Mouse (Mus musculus): ENCODE results near the gene Lifr. TPM values are rescaled to one million over a fixed set of nuclear protein-coding genes. Genes with fewer than 3 reads are reported as not detected.

The Lifr gene
- 24.1 and 29.3 TPM in 2 replicates for polyA plus RNA-seq (2014; fragmentation: Nextera tagmentation; extraction: Ambion mirVana)

GRCm38 (mm10) chr15:7090211-7090765, at the start of gene Lifr:
Gene Lifr (plus strand): TSS chr15:7090614.
- Histone ChIP-seq H3K4me1 (replicated peaks; ENCODE audit: control insufficient read depth, insufficient read depth, low read length) (peaks cover 10% of the 10 kb centered on the region; the same call in 1 of the 2 replicates), H3K36me3 (ENCODE audit: control insufficient read depth, insufficient read depth, low read length) (no peaks in the 10 kb centered on the region), H3K9me3 (ENCODE audit: control insufficient read depth, low read length) (no peaks in the 10 kb centered on the region), H3K4me3 (ENCODE audit: low read depth, low read length) (no peak within 1 kb of the TSS), H3K27ac (ENCODE audit: low read depth) (no peak within 1 kb of the TSS), H3K4me2 (ENCODE audit: low read length) (no peak within 1 kb of the TSS), H3K27me3 (replicated peaks; ENCODE audit: control insufficient read depth, insufficient read depth, low read length) (no peaks in the 10 kb centered on the region), H3K9ac (ENCODE audit: low read length) (no peak within 1 kb of the TSS)
- ATAC-seq (replicated peaks; ENCODE audit: low FRiP score, low TSS enrichment, low read depth) = no peak
- no peak for DNase-seq (ENCODE audit: low spot score)
- WGBS = 73% methylated on average over 8 of the region's 8 CpGs

DNA sequence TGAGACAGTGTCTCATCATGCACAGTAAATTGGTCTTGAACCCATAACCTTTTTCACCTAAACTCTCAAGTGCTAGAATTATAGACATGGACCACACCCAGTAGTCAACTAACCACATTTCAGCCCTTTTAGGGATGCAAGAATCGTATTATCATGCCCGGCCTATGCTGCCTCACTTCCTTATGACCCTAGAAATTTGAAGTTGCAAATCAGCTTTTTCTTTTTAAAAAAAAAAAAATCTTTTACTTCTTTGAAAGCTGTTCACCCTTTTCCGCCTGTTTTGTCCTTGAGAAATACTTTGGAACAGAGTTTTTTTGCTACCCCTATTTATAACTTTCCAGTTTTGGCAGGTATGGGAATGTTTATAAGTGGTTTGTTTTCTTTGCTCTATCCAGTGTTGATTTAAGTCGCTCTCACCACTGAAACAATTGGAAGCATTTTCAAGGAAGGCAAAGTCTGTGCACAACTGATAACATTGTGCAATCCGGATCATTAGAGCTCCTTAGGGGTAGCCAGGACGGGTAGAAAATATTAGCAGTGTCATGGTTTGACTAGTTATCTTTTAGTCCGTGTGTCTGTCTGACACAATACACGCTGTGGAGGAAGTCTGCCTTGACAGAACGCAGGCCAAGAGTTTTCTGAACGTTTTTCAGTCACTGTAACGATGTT, 46.2 kb upstream of the Lifr start:
- Histone ChIP-seq H3K9ac (ENCODE audit: low read length) (no peak overlapping the region), H3K9me3 (ENCODE audit: control insufficient read depth, low read length) (no peaks in the 10 kb centered on the region), H3K4me2 (ENCODE audit: low read length) (no peak overlapping the region), H3K27me3 (replicated peaks; ENCODE audit: control insufficient read depth, insufficient read depth, low read length) (no peaks in the 10 kb centered on the region), H3K36me3 (ENCODE audit: control insufficient read depth, insufficient read depth, low read length) (no peaks in the 10 kb centered on the region), H3K4me1 (replicated peaks; ENCODE audit: control insufficient read depth, insufficient read depth, low read length) (no peaks in the 10 kb centered on the region), H3K4me3 (ENCODE audit: low read depth, low read length) (no peak overlapping the region), H3K27ac (ENCODE audit: low read depth) (no peak overlapping the region)
- WGBS = 44% methylated on average over 11 of the region's 11 CpGs
- DNase-seq (ENCODE audit: low spot score) = no peak
- no peak for ATAC-seq (replicated peaks; ENCODE audit: low FRiP score, low TSS enrichment, low read depth)

DNA sequence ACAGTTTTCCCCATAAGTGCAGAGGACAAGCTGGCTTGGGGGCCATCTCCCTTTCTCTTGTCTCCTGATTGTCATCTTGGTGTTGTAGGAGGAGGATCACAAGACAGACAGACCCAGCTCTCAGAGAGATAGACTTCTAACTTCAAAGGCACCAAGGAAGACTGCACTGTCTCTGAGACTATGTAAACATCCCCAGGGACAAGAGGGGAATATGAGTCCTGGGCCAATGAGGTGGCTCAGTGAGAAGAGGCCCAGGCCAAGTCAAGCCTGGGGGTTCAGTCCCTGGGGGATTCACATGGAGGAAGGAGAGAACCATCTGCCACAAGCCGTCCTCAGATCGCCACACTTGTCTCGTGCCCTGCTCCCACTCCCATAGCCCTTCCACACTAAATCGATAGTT, 45.4 kb upstream of the Lifr start:
- no peak overlapping the region for H3K9ac ChIP-seq (ENCODE audit: low read length)
- H3K4me3 ChIP-seq (ENCODE audit: low read depth, low read length) = no peak overlapping the region
- H3K27ac ChIP-seq (ENCODE audit: low read depth) = no peak overlapping the region
- no peaks in the 10 kb centered on the region for H3K36me3 ChIP-seq (ENCODE audit: control insufficient read depth, insufficient read depth, low read length)
- ATAC-seq (replicated peaks; ENCODE audit: low FRiP score, low TSS enrichment, low read depth) (no peak), DNase-seq (ENCODE audit: low spot score) (no peak)
- H3K9me3 ChIP-seq (ENCODE audit: control insufficient read depth, low read length) = no peaks in the 10 kb centered on the region
- H3K4me2 ChIP-seq (ENCODE audit: low read length) = no peak overlapping the region
- no peaks in the 10 kb centered on the region for H3K27me3 ChIP-seq (replicated peaks; ENCODE audit: control insufficient read depth, insufficient read depth, low read length)
- WGBS = 76% methylated on average over 4 of the region's 4 CpGs
- no peaks in the 10 kb centered on the region for H3K4me1 ChIP-seq (replicated peaks; ENCODE audit: control insufficient read depth, insufficient read depth, low read length)

DNA sequence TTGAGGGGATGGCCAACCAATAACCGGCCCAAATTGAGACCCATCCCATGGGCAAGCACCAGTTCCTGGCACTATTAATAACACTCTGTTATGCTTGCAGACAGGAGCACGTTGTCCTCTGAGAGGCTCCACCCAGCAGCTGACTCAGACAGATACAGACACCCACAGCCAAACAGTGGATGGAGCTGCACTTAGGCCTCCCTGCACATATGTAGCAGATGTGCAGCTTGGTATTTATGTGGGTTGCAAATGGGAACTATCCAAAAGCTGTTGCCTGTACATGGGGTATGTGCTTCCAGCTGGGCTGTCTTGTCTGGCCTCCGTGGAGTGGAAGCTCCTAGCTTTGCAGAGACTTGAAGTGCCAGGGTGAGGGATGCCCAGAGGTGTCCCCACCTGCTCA, 42.5 kb upstream of the Lifr start:
- no peaks in the 10 kb centered on the region for H3K36me3 ChIP-seq (ENCODE audit: control insufficient read depth, insufficient read depth, low read length)
- no peaks in the 10 kb centered on the region for H3K4me1 ChIP-seq (replicated peaks; ENCODE audit: control insufficient read depth, insufficient read depth, low read length)
- H3K9ac ChIP-seq (ENCODE audit: low read length) = no peak overlapping the region
- no peak overlapping the region for H3K4me3 ChIP-seq (ENCODE audit: low read depth, low read length)
- H3K27ac ChIP-seq (ENCODE audit: low read depth) = no peak overlapping the region
- 60% methylated on average over 3 of the region's 3 CpGs for WGBS
- H3K9me3 ChIP-seq (ENCODE audit: control insufficient read depth, low read length) = no peaks in the 10 kb centered on the region
- no peak overlapping the region for H3K4me2 ChIP-seq (ENCODE audit: low read length)
- H3K27me3 ChIP-seq (replicated peaks; ENCODE audit: control insufficient read depth, insufficient read depth, low read length) = no peaks in the 10 kb centered on the region
- DNase-seq (ENCODE audit: low spot score) = no peak
- no peak for ATAC-seq (replicated peaks; ENCODE audit: low FRiP score, low TSS enrichment, low read depth)

DNA sequence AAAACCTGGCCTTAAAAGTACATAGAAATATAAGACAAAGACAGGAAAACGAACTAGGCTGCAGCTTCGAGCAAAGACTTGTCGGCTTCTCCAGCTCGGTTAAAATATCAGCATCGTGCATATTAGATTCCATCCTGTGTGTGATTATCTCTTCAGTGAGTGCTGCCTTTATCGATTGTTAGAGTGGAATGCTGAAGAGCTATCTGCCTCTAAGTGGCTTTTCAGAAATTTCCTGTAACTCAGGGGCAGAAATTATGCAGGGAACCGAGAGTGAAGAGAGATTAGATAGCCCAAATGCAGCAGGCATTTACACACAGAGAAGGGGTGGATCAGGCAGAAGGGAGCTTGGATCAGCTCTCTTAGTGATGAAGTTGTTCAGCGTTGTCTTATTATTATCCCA, 41.5 kb upstream of the Lifr start:
- DNase-seq (ENCODE audit: low spot score) (no peak), ATAC-seq (replicated peaks; ENCODE audit: low FRiP score, low TSS enrichment, low read depth) (no peak)
- H3K27ac ChIP-seq (ENCODE audit: low read depth) = no peak overlapping the region
- H3K36me3 ChIP-seq (ENCODE audit: control insufficient read depth, insufficient read depth, low read length) = no peaks in the 10 kb centered on the region
- no peaks in the 10 kb centered on the region for H3K4me1 ChIP-seq (replicated peaks; ENCODE audit: control insufficient read depth, insufficient read depth, low read length)
- H3K4me3 ChIP-seq (ENCODE audit: low read depth, low read length) = no peak overlapping the region
- no peaks in the 10 kb centered on the region for H3K27me3 ChIP-seq (replicated peaks; ENCODE audit: control insufficient read depth, insufficient read depth, low read length)
- 61% methylated on average over 8 of the region's 8 CpGs for WGBS
- no peak overlapping the region for H3K9ac ChIP-seq (ENCODE audit: low read length)
- H3K9me3 ChIP-seq (ENCODE audit: control insufficient read depth, low read length) = no peaks in the 10 kb centered on the region
- no peak overlapping the region for H3K4me2 ChIP-seq (ENCODE audit: low read length)

DNA sequence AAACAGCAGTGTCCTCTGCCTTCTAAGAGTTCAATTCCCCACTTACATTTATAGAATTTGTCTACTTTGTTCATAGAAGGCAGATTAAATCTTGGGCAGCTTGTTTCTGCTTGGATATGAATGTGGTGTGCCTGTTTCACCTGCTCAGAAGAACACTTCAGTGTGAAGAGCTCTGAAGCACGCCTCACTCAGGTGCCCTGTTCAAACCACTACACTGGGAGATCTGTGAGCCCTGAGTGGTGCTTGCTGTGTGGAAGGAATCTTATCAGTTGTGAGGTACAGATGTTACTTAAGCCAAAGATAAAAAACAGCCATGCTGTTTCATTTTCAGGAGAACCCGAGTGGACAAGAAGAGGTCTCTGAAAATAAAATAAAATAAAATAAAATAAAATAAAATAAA, 38.7 kb upstream of the Lifr start:
- Histone ChIP-seq H3K27me3 (replicated peaks; ENCODE audit: control insufficient read depth, insufficient read depth, low read length) (no peaks in the 10 kb centered on the region), H3K9me3 (ENCODE audit: control insufficient read depth, low read length) (no peaks in the 10 kb centered on the region), H3K36me3 (ENCODE audit: control insufficient read depth, insufficient read depth, low read length) (no peaks in the 10 kb centered on the region), H3K9ac (ENCODE audit: low read length) (no peak overlapping the region), H3K4me3 (ENCODE audit: low read depth, low read length) (no peak overlapping the region), H3K4me1 (replicated peaks; ENCODE audit: control insufficient read depth, insufficient read depth, low read length) (no peaks in the 10 kb centered on the region), H3K4me2 (ENCODE audit: low read length) (no peak overlapping the region), H3K27ac (ENCODE audit: low read depth) (no peak overlapping the region)
- ATAC-seq (replicated peaks; ENCODE audit: low FRiP score, low TSS enrichment, low read depth) (no peak), DNase-seq (ENCODE audit: low spot score) (no peak)
- WGBS = 75% methylated on average over 2 of the region's 2 CpGs

- H3K4me2 ChIP-seq (ENCODE audit: low read length) = no peak overlapping the region
- no peaks in the 10 kb centered on the region for H3K36me3 ChIP-seq (ENCODE audit: control insufficient read depth, insufficient read depth, low read length)
- ATAC-seq (replicated peaks; ENCODE audit: low FRiP score, low TSS enrichment, low read depth) (no peak), DNase-seq (ENCODE audit: low spot score) (no peak)
- WGBS = 87% methylated on average over 2 of the region's 2 CpGs
- no peak overlapping the region for H3K9ac ChIP-seq (ENCODE audit: low read length)
- H3K27me3 ChIP-seq (replicated peaks; ENCODE audit: control insufficient read depth, insufficient read depth, low read length) = no peaks in the 10 kb centered on the region
- H3K27ac ChIP-seq (ENCODE audit: low read depth) = no peak overlapping the region
- no peaks in the 10 kb centered on the region for H3K9me3 ChIP-seq (ENCODE audit: control insufficient read depth, low read length)
- no peaks in the 10 kb centered on the region for H3K4me1 ChIP-seq (replicated peaks; ENCODE audit: control insufficient read depth, insufficient read depth, low read length)
- no peak overlapping the region for H3K4me3 ChIP-seq (ENCODE audit: low read depth, low read length)
Measured at GRCm38 (mm10) chr15:7052117-7052516, 38.3 kb upstream of the Lifr start.

DNA sequence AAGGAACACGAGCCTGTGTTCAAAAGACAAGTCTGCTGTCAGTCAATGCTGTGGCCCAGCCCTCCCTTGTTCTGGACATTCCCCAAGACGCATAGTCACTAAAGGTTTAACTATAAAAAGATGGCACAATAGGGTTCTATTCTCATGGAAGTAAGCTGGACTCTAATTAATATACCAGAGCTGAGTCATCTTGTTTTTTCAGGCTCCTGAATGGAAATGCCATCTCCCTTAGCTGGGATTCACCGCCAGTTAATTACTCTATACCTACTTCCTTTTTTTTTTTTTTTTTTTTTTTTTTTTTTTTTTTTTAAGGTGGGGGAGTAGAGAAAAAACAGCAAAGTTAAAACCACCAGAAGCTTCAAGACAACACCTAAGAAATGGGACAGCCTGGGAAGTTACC, 33.6 kb upstream of the Lifr start:
- Histone ChIP-seq H3K4me2 (ENCODE audit: low read length) (no peak overlapping the region), H3K4me1 (replicated peaks; ENCODE audit: control insufficient read depth, insufficient read depth, low read length) (no peaks in the 10 kb centered on the region), H3K9ac (ENCODE audit: low read length) (no peak overlapping the region), H3K27ac (ENCODE audit: low read depth) (no peak overlapping the region), H3K9me3 (ENCODE audit: control insufficient read depth, low read length) (no peaks in the 10 kb centered on the region), H3K4me3 (ENCODE audit: low read depth, low read length) (no peak overlapping the region), H3K36me3 (ENCODE audit: control insufficient read depth, insufficient read depth, low read length) (no peaks in the 10 kb centered on the region), H3K27me3 (replicated peaks; ENCODE audit: control insufficient read depth, insufficient read depth, low read length) (no peaks in the 10 kb centered on the region)
- WGBS = 74% methylated on average over 3 of the region's 3 CpGs
- ATAC-seq (replicated peaks; ENCODE audit: low FRiP score, low TSS enrichment, low read depth) = no peak
- no peak for DNase-seq (ENCODE audit: low spot score)

- no peak overlapping the region for H3K27ac ChIP-seq (ENCODE audit: low read depth)
- no peaks in the 10 kb centered on the region for H3K27me3 ChIP-seq (replicated peaks; ENCODE audit: control insufficient read depth, insufficient read depth, low read length)
- H3K4me3 ChIP-seq (ENCODE audit: low read depth, low read length) = no peak overlapping the region
- H3K9me3 ChIP-seq (ENCODE audit: control insufficient read depth, low read length) = no peaks in the 10 kb centered on the region
- H3K4me1 ChIP-seq (replicated peaks; ENCODE audit: control insufficient read depth, insufficient read depth, low read length) = no peaks in the 10 kb centered on the region
- no peaks in the 10 kb centered on the region for H3K36me3 ChIP-seq (ENCODE audit: control insufficient read depth, insufficient read depth, low read length)
- no peak overlapping the region for H3K4me2 ChIP-seq (ENCODE audit: low read length)
- no peak for DNase-seq (ENCODE audit: low spot score)
- WGBS = 72% methylated on average over 2 of the region's 2 CpGs
- ATAC-seq (replicated peaks; ENCODE audit: low FRiP score, low TSS enrichment, low read depth) = no peak
- H3K9ac ChIP-seq (ENCODE audit: low read length) = no peak overlapping the region
Measured at GRCm38 (mm10) chr15:7060522-7060921, 29.9 kb upstream of the Lifr start.

Data from intestine, embryonic 14.5 days (tissue).